Mouse (Mus musculus) neural tube, embryonic 12.5 days (tissue): ENCODE measurements around the gene Mthfs. TPM values are rescaled to one million over a fixed set of nuclear protein-coding genes. Genes with fewer than 3 reads are reported as not detected.
"Not testable (repeated sequence)": the region's sequence is repeated elsewhere in the genome, so short reads cannot be mapped to it uniquely, and the experiment has no call there.

Experiments used
- ATAC-seq: fragments of 200-750 bp; cut with Nextera tagmentation; 2 replicates; pipeline ENCODE4 v1.8.0; 2017; ENCODE audit warnings: low read depth, mild to moderate bottlenecking, moderate TSS enrichment, moderate library complexity; ENCODE audit not compliant: low FRiP score
- H3K27ac ChIP-seq: fragments of 300-500 bp; sonication (generic); 2 replicates; pipeline ENCODE4 v1.5.1; 2016
- H3K27me3 ChIP-seq: fragments of 300-500 bp; sonication (generic); replicated peaks from 2 replicates; pipeline ENCODE4 v1.6.1; 2016; ENCODE audit warnings: mild to moderate bottlenecking
- H3K36me3 ChIP-seq: fragments of 300-500 bp; sonication (generic); 2 replicates; pipeline ENCODE4 v1.6.1; 2016; ENCODE audit warnings: mild to moderate bottlenecking
- H3K4me1 ChIP-seq: fragments of 300-500 bp; sonication (generic); 2 replicates; pipeline ENCODE4 v1.6.1; 2016
- H3K4me2 ChIP-seq: fragments of 300-500 bp; sonication (generic); replicated peaks from 2 replicates; pipeline ENCODE4 v1.6.1; 2016; ENCODE audit warnings: mild to moderate bottlenecking
- H3K4me3 ChIP-seq: fragments of 300-500 bp; sonication (generic); 2 replicates; pipeline ENCODE4 v1.5.1; 2016
- H3K9ac ChIP-seq: fragments of 300-500 bp; sonication (generic); 2 replicates; pipeline ENCODE4 v1.6.1; 2016; ENCODE audit warnings: mild to moderate bottlenecking
- H3K9me3 ChIP-seq: fragments of 300-500 bp; sonication (generic); 2 replicates; pipeline ENCODE4 v1.6.1; 2016; ENCODE audit warnings: mild to moderate bottlenecking
- WGBS: fragments of 180-500 bp; shearing (Covaris S2); methylation state at CpG from one replicate; pipeline ENCODE4 v1.1.7; 2016; 5-methylcytosine and 5-hydroxymethylcytosine counted together
- polyA plus RNA-seq: library from polyadenylated mRNA; unstranded; fragments of >200 nt; fragmentation: Nextera tagmentation; extraction: Ambion mirVana; gene quantifications from 2 replicates; pipeline ENCODE4 v1.2.1, GENCODE M21; 2016

The Mthfs gene
- 17.1 and 18.0 TPM in 2 replicates for polyA plus RNA-seq

- Histone ChIP-seq H3K4me2 (peak within 1 kb of the TSS; percentile 49), H3K4me3 (peak within 1 kb of the TSS; percentile 27; the same call in 1 of the 2 replicates)
- not testable (repeated sequence) for H3K27ac ChIP-seq, H3K9me3 ChIP-seq, H3K9ac ChIP-seq, H3K27me3 ChIP-seq, H3K4me1 ChIP-seq, H3K36me3 ChIP-seq
- ATAC-seq, result peak; percentile 72
- 26% methylated on average over 10 of the region's 12 CpGs for WGBS
These were observed at the start of gene Mthfs for GRCm38 (mm10) chr9:89210353-89211064. TSS of gene Mthfs (plus strand) at chr9:89210676.

GRCm38 (mm10) chr9:89172539-89172938, 37.9 kb upstream of the Mthfs start:
- H3K36me3 ChIP-seq, H3K4me2 ChIP-seq, H3K27ac ChIP-seq, H3K9ac ChIP-seq, H3K27me3 ChIP-seq, H3K4me1 ChIP-seq, H3K4me3 ChIP-seq, H3K9me3 ChIP-seq, ATAC-seq: not testable (repeated sequence)

- 37% methylated on average over 3 of the region's 3 CpGs for WGBS
These were observed 31.6 kb upstream of the Mthfs start for GRCm38 (mm10) chr9:89178833-89179232.

GRCm38 (mm10) chr9:89179469-89179868, 31.0 kb upstream of the Mthfs start:
- not testable (repeated sequence) for H3K27me3 ChIP-seq, H3K36me3 ChIP-seq, ATAC-seq, H3K4me2 ChIP-seq, H3K9ac ChIP-seq, H3K27ac ChIP-seq, H3K4me1 ChIP-seq, H3K4me3 ChIP-seq, H3K9me3 ChIP-seq
- WGBS, result 83% methylated on average over 4 of the region's 4 CpGs

More at GRCm38 (mm10) chr9:89178833-89179232, 31.6 kb upstream of the Mthfs start:
- not testable (repeated sequence) for H3K9ac ChIP-seq, H3K27ac ChIP-seq, H3K4me1 ChIP-seq, H3K4me3 ChIP-seq, ATAC-seq, H3K9me3 ChIP-seq, H3K27me3 ChIP-seq, H3K36me3 ChIP-seq, H3K4me2 ChIP-seq

- not testable (repeated sequence) for H3K9me3 ChIP-seq, H3K27ac ChIP-seq, H3K36me3 ChIP-seq, ATAC-seq, H3K4me3 ChIP-seq, H3K9ac ChIP-seq, H3K4me1 ChIP-seq, H3K4me2 ChIP-seq, H3K27me3 ChIP-seq
- 79% methylated on average over 15 of the region's 15 CpGs for WGBS
These were observed 23.5 kb upstream of the Mthfs start for GRCm38 (mm10) chr9:89187006-89187405.

- H3K4me3 ChIP-seq, H3K9me3 ChIP-seq, H3K27me3 ChIP-seq, H3K36me3 ChIP-seq, H3K27ac ChIP-seq, ATAC-seq, H3K9ac ChIP-seq, H3K4me2 ChIP-seq, H3K4me1 ChIP-seq: not testable (repeated sequence)
These were observed 15.0 kb upstream of the Mthfs start for GRCm38 (mm10) chr9:89195483-89195882.

GRCm38 (mm10) chr9:89197509-89197908, 13.0 kb upstream of the Mthfs start:
- not testable (repeated sequence) for H3K4me3 ChIP-seq, H3K4me1 ChIP-seq, H3K9ac ChIP-seq, H3K27ac ChIP-seq, H3K36me3 ChIP-seq, H3K9me3 ChIP-seq, H3K27me3 ChIP-seq, ATAC-seq, H3K4me2 ChIP-seq
- 71% methylated on average over 1 of the region's 1 CpGs for WGBS

- H3K4me3 ChIP-seq, ATAC-seq, H3K9ac ChIP-seq, H3K27me3 ChIP-seq, H3K4me2 ChIP-seq, H3K27ac ChIP-seq, H3K36me3 ChIP-seq, H3K9me3 ChIP-seq, H3K4me1 ChIP-seq: not testable (repeated sequence)
- WGBS, result 95% methylated on average over 3 of the region's 3 CpGs
These were observed 12.1 kb upstream of the Mthfs start for GRCm38 (mm10) chr9:89198349-89198748.

- H3K4me1 ChIP-seq, H3K27me3 ChIP-seq, H3K9ac ChIP-seq, H3K9me3 ChIP-seq, H3K27ac ChIP-seq, H3K4me2 ChIP-seq, H3K36me3 ChIP-seq, ATAC-seq, H3K4me3 ChIP-seq: not testable (repeated sequence)
- 97% methylated on average over 5 of the region's 5 CpGs for WGBS
These were observed 11.5 kb upstream of the Mthfs start, which contains the start of the genes Bcl2a1b and Gm29094 for GRCm38 (mm10) chr9:89198969-89199416. TSS of gene Bcl2a1b (plus strand) at chr9:89199209. TSS of gene Gm29094 (plus strand) at chr9:89199379.

- H3K4me3 ChIP-seq, H3K4me2 ChIP-seq, H3K9me3 ChIP-seq, H3K9ac ChIP-seq, H3K27ac ChIP-seq, H3K36me3 ChIP-seq, ATAC-seq, H3K27me3 ChIP-seq, H3K4me1 ChIP-seq: not testable (repeated sequence)
These were observed 8.2 kb upstream of the Mthfs start for GRCm38 (mm10) chr9:89202256-89202655.

- 89% methylated on average over 1 of the region's 1 CpGs for WGBS
- H3K4me3 ChIP-seq, H3K27ac ChIP-seq, H3K36me3 ChIP-seq, H3K9me3 ChIP-seq, H3K4me1 ChIP-seq, H3K9ac ChIP-seq, ATAC-seq, H3K4me2 ChIP-seq, H3K27me3 ChIP-seq: not testable (repeated sequence)
These were observed 1.5 kb upstream of the Mthfs start for GRCm38 (mm10) chr9:89208939-89209338.

GRCm38 (mm10) chr9:89211065-89211858, 786 bp downstream of the Mthfs start:
- H3K27ac ChIP-seq, H3K4me1 ChIP-seq, H3K9me3 ChIP-seq, H3K36me3 ChIP-seq, H3K9ac ChIP-seq, H3K27me3 ChIP-seq: not testable (repeated sequence)
- ATAC-seq, result peak; percentile 96
- H3K4me2 ChIP-seq, result peak overlapping the region; percentile 42
- 4% methylated on average over 20 of the region's 44 CpGs for WGBS
- peak overlapping the region; percentile 27; the same call in 1 of the 2 replicates for H3K4me3 ChIP-seq
